Mouse (Mus musculus): ENCODE data around the gene Htr1f. TPM values are rescaled to one million over a fixed set of nuclear protein-coding genes. Genes with fewer than 3 reads are reported as not detected.

The Htr1f gene
- polyA plus RNA-seq (2012; rRNA removed; ENCODE audit: low replicate concordance), result not detected in 2 replicates

GRCm38 (mm10) chr16:65105184-65105931, at the start of gene Htr1f:
Htr1f (minus strand) TSS chr16:65105854.

